Mouse (Mus musculus): ENCODE data around the gene Pcsk6. TPM values are rescaled to one million over a fixed set of nuclear protein-coding genes. Genes with fewer than 3 reads are reported as not detected.

Pcsk6 gene
- polyA plus RNA-seq, 1 experiment: 7.1 TPM

- WGBS: 94% methylated on average over 9 of the region's 9 CpGs
- no peak for DNase-seq (ENCODE audit: low read depth, low spot score)
Observed at GRCm38 (mm10) chr7:65980000-65980399, 118.5 kb downstream of the Pcsk6 start.

DNA sequence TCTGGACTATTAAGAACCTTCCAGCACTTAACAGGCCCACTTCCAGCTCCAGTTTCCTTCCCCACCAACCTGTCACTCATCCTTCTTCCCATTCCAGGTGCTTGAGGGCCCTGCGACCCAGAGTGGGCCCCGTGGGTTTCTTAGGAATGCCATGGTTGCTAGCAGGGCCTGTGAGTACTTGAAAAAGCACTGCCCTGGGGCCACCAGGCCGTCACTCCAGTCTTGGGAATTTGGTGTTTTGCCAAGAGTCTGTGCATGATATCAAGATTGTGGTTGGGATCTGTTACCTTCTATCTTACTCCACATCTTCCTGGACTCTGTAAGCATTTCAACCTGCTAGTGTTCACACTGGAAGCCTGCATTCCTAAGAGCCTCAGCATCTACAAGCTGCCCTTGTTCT, 120.5 kb downstream of the Pcsk6 start:
- DNase-seq (ENCODE audit: low read depth, low spot score): no peak
- 74% methylated on average over 3 of the region's 3 CpGs for WGBS

- 87% methylated on average over 4 of the region's 4 CpGs for WGBS
Observed at GRCm38 (mm10) chr7:65988249-65988648, 126.7 kb downstream of the Pcsk6 start.

DNA sequence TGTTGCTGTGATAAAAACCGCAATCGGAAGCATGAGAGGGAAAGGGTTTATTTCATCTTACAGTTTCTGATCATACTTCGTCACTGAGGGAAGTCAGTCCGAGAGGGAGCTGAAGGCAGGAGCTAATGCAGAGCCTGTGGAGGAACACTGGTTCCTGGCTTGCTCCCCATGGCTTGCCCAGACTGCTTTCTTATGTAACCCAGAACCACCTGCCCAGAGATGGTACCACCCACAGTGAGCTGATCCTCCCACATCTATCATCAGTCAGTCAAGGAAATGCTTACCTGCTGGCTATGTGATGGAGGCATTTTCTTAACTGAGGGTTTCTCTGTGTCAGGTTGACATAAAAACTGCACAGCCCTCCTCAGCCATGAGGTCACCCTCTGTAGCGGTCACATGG, 127.2 kb downstream of the Pcsk6 start:
- no peak for DNase-seq (ENCODE audit: low read depth, low spot score)
- 93% methylated on average over 5 of the region's 5 CpGs for WGBS

More at GRCm38 (mm10) chr7:65988249-65988648, 126.7 kb downstream of the Pcsk6 start:
- no peak for DNase-seq (ENCODE audit: low read depth, low spot score)

DNA sequence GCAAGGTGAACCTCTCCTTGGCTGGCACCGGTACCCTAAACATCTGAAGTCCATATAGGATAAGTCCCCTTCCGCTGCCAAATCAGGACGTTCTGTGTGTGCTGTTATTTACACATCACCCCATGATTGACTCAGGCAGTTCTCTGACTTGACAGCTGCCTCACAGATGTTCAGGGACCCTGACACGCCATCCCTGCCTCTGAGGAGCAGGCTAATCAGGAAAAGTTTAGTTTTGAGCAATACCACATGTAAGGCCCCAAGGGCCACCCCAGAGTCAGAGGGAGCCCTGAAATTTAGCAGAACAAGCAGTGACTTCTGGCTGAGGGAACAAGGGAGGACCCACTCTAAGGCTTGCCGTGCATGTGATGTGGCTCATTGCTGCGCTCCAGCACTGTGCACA, 130.8 kb downstream of the Pcsk6 start:
- WGBS: 84% methylated on average over 6 of the region's 6 CpGs
- DNase-seq (ENCODE audit: low read depth, low spot score): no peak

GRCm38 (mm10) chr7:65993410-65993809, 131.9 kb downstream of the Pcsk6 start:
- no peak for DNase-seq (ENCODE audit: low read depth, low spot score)
- 63% methylated on average over 3 of the region's 3 CpGs for WGBS

DNA sequence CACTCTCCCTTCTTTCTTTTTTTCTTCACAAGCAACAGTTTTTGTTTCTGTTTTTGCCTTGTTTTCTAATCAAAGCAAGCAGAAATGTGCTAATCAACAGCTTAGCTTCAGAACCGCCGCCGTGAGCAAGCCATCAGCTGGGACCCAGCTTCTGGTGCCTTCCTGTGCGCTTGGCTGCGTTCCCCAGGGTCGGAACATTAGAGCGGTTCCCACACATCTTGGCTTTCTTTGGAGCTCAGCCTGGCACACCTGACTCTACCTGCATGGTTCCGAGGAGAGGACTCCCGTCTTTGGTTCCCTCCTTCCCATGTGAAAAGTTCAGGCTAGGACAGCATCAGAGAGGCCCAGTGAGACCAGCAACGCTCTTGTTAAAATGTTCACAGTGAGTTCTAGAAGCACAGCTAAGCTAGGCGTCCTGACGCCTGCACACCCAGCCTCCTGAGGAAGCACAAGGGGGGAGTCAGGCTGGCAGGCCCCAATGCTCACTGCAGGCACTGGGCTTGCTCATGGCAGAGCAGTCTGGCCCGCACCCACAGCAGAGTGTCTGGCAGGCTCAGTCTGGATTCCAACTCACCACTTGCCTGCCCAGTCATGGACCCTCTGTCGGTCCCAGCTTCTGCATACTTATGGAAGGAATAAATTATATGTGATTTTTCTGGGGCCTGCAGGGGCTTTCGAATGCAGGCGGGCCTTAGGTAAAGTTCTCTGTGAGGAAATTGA, 139.7 kb downstream of the Pcsk6 start:
- WGBS: 90% methylated on average over 16 of the region's 16 CpGs
- DNase-seq (ENCODE audit: low read depth, low spot score): no peak

DNA sequence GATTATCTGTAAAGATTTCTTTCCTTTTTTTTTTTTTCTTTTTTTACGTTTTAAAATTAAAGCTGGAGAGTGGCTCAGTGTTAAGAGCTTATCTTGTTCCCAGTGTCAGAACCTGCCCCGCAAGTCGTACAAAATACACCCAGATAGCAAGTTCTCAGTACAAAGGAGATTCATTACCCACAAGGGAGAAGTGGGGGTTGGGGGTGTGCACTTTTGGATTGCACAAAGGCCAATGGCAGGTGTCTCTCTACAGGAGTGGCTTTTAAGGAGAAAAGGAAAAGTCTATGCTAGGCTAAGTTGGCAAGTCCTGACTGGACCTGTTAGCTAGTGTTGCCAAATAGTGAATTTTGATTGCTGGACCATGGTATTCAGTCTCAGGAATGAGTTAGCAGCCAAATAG, 140.3 kb downstream of the Pcsk6 start:
- WGBS: 57% methylated on average over 3 of the region's 3 CpGs
- no peak for DNase-seq (ENCODE audit: low read depth, low spot score)

- no peak for DNase-seq (ENCODE audit: low read depth, low spot score)
- 85% methylated on average over 5 of the region's 5 CpGs for whole genome bisulfite sequencing
Observed at GRCm38 (mm10) chr7:66003447-66003846, 141.9 kb downstream of the Pcsk6 start.

DNA sequence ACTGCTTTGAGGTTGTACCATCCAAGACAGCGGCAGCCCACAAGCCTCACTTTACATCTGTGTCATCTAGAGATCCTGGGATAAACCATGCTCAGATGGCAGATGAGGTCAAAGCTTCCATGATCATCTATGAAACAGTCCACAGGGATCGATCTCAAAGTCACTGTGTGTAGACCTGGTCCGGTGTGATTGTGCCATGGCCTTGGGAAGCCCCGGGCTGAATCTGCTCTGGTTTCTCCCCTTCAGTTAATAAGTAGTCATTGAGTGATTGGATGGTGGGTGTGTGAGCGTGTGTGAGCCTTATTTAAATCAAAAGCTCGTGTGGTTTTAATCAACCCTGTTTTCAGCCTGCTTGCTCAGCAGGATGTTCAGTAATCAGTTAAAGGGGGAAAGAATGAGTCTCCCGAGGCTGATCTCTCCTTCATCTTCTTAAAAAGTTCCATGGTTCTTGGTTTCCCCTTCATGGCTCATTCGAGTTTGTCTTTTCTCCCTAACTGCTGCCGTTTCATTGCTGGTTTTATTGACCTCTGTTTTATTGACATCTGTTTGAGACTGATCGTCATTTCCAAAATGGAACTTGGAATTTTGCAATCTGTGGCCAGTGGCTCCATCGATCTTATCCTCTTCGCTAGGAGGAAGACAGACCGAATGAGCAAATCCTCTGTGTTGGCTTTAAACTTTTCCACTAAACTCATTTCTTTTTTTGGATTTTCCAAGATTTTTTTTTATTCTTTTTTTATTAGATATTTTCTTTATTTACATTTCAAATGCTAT, 142.5 kb downstream of the Pcsk6 start:
- DNase-seq (ENCODE audit: low read depth, low spot score): no peak

DNA sequence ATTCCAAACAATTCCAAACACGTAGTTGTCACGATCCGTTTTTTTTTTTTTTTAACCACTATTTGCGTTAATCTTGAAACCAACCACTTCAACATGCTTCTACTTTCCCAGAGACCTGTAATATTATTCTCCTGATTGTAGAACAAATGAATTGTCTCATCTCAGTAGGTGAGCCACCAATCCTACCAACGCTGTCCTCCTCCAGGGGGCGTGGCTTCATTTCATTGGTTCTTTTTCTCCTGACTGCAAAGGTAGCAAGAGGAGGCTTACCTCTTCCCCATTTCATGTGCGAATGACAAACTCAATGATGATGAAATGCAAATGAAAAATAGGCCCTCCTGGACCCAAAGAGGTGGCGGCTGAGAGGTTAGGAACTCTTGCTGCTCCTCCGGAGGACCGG, 143.5 kb downstream of the Pcsk6 start:
- DNase-seq (ENCODE audit: low read depth, low spot score): no peak
- 84% methylated on average over 10 of the region's 10 CpGs for WGBS

More for the DNA sequence above, 142.5 kb downstream of the Pcsk6 start:
- 64% methylated on average over 13 of the region's 13 CpGs for WGBS

DNA sequence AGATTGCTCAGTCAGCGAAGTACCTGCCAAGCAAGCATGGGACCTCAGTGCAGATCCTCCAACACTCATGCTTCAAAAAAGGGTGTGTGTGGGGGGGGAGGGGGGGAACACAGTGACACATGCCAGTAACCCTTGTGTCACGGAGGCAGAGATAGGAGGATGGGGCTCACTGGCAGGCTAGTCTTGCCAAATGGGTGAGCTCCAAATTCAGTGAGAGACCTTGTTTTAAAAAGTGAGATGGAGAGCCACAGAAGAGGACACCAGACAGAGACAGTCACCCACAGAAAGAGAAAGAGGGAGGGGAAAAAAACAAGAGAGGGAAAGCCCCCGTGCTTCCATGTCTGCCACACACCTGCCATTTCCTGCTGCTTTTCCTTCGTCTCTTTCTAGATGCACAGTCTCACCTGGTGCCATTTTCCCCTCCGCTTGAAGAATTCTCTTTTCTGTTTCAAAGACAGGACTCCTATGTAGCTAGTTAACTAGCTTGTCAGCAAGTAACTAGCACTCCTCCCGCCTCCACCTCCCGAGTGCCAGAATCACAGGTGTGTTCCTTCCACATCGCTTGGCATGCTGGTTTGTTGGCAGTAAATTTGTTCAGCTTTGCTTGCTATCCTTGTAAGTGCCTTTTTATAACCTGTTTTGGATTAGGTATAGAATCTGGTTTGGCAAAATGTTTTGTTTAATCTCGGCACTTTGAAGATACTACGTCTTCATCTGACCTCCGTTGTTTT, 146.8 kb downstream of the Pcsk6 start:
- no peak for DNase-seq (ENCODE audit: low read depth, low spot score)
- 66% methylated on average over 11 of the region's 11 CpGs for WGBS

GRCm38 (mm10) chr7:66008892-66009273, 147.3 kb downstream of the Pcsk6 start:
- no peak for DNase-seq (ENCODE audit: low read depth, low spot score)
- WGBS: 66% methylated on average over 16 of the region's 16 CpGs

GRCm38 (mm10) chr7:66010518-66010917, 149.0 kb downstream of the Pcsk6 start:
- 76% methylated on average over 6 of the region's 6 CpGs for WGBS
- DNase-seq (ENCODE audit: low read depth, low spot score): no peak

DNA sequence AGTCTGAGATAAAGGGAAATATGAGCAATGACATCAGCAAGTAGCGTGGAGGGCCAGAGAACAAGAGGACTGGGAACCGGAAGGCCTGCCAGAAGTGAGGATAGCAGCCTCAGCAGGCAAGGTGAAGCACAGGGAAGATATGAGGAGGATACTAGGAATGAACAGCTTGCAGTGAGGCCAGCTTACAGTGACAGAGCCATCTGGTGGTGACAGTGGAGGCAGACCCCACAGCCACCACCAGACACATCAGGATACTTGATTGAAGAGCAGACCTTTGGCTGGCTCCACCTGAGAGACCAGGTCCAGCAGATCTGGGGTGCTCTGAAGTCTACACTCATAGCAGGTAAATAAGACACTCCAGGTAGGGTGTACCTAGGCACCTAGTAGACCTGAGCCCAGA, 166.2 kb downstream of the Pcsk6 start:
- 84% methylated on average over 2 of the region's 2 CpGs for WGBS
- no peak for DNase-seq (ENCODE audit: low read depth, low spot score)

DNA sequence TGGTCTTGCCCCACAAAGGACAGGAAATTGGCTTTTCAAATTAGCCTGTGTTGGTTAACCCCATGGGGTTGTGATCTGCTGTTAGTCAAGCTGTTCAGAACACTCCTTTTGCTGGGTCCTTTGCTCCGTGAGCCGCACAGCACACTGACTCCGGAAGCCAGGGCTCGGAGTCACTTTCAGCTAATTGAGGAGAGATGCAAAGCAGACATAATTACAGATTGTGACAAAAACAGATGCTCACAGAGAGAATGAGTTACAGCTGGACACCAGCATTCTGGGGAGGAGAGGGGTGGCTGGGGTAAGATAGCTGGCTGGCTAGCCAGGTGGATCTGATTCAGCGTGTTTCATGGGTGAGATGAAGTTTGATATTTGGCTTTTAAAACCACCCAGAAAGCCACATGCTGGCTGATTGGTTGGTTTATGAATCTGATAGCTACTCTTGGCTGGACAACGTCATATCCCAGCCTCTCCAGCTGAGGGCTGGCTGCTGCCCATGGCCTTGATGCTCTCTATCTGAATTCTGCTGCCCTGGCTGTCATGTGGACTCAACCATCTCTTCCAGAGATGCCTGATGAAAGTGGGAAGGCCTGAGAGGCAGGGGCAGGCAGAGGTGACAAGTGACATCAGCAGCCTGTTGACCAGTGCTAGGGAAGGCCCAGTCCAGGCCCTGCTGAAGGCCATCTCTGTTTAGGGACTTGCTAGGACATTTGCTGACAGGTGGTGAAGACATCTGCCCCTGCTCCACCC, 167.4 kb downstream of the Pcsk6 start:
- DNase-seq (ENCODE audit: low read depth, low spot score): no peak
- WGBS: 80% methylated on average over 6 of the region's 6 CpGs

DNA sequence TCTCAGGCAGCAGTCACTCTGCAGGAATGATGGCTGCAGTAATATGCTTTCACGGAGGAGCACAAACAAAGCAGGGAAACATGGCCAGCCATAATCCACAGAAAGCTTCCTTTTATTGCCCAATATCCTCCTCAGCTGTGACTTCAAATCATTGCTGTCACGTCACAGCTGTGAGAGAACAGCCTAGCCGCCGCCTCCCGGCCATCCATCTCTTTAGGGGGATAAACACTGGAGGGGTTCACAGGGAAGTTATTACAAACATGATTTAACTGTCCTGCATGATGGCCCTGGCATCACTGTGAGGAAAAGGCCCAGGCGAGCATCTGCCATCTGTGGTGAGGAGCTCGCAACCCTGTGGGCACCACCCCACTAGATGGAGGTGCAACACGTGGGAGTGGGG, 175.3 kb downstream of the Pcsk6 start:
- 44% methylated on average over 8 of the region's 8 CpGs for WGBS
- DNase-seq (ENCODE audit: low read depth, low spot score): no peak

DNA sequence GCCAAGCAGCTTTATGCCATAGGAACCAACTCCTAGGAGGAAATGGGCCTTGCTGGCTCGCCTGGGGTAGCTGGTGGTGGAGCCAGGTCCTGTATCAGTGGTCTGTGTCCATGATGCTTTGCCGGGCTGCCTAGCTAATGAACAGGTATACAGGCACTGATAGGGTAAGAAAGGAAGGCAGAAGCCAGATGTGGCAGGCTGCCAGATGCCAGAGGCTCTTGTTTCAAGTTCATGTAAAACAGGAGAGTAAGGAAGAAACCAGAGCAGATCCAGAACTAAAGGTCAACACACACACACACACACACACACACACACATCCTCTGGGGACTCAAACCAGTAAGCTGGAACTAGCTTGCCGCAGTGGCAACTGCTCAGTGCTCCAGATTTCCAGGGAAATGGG, 176.7 kb downstream of the Pcsk6 start:
- no peak for DNase-seq (ENCODE audit: low read depth, low spot score)
- 76% methylated on average over 3 of the region's 3 CpGs for WGBS

DNA sequence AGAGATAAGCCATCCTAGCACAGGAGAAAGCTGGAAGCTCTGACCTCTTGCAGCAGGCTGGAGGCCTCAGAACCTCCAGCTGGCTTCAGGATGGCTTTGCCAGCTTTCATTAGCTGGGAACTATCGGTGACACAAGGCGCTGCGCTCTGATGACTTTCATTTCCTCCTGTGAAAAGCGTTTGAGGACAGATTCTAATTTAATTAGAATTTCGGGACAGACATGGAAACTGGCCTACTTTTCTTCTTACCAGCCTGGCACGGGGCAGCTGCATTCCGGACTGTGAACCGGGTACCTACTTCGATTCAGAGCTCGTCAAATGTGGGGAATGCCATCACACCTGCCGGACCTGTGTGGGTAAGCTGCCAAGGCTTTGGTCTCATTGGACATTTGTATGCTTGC, 177.2 kb downstream of the Pcsk6 start:
- 71% methylated on average over 11 of the region's 11 CpGs for WGBS
- no peak for DNase-seq (ENCODE audit: low read depth, low spot score)
